Mouse (Mus musculus) Patski (cell line): Measurements from ENCODE around the gene Lmnb2. TPM values are rescaled to one million over a fixed set of nuclear protein-coding genes. Genes with fewer than 3 reads are reported as not detected.
A peak's percentile ranks its signal among the peaks of the same experiment; 100 is the strongest.

ENCODE experiments used
- ATAC-seq: fragments of 100-300 bp; one replicate; pipeline ENCODE4 v1.8.0; 2021
- CTCF ChIA-PET: fragments of 350-600 bp; sonication (Branson Sonifier 250); formaldehyde crosslinking; loops from one replicate; lab custom pipeline; 2022; ENCODE audit warnings: inconsistent platforms; lab: Charles Lee
- POLR2A ChIA-PET: fragments of 350-600 bp; sonication (Branson Sonifier 250); formaldehyde crosslinking; loops from one replicate; lab custom pipeline; 2022; ENCODE audit warnings: antibody characterized with exemption, inconsistent platforms; lab: Charles Lee
- DNase-seq: peaks from one replicate; pipeline ENCODE4 v3.0.0-alpha.2; 2011; ENCODE audit warnings: low read depth, low spot score
- H3K27me3 ChIP-seq: fragments of 371-371 bp; one replicate; pipeline ENCODE4 v1.5.1; 2021
- CTCF ChIP-seq: fragments of 100-300 bp; IDR thresholded peaks from one replicate; pipeline ENCODE4 v1.5.1; 2021
- in situ Hi-C: fragments of 300-500 bp; cut with MboI; formaldehyde crosslinking; loops from 3 replicates; pipeline ENCODE4 v1.11.1; 2018; ENCODE audit warnings: low pct_unique_long_range_greater_than_20kb, mixed read lengths
- polyA plus RNA-seq: library from polyadenylated mRNA; unstranded; gene quantifications from one replicate; pipeline ENCODE4 v1.2.3, GENCODE M21; 2021

Gene Lmnb2
- polyA plus RNA-seq, 1 experiment from 2014 or later: 24.7 TPM

DNA sequence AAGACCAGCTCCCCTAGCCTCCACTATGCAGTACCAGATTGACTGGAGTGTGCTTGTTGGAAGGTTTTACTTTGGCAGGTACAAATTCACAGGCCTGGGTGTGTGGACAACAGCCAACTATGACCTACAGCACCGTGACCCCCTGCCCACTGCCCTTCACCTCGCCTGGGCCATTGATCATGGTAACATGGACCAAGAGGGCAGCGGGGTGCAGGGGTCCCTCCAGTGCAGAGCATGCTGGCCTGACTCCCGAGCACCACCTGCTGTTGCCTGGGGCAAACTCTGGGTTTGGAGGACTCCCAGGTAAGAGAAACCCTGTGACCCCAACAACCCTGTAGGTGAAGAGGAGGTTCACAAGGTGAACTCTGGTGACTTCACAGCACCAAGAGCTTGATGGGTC lies 39.7 kb upstream of the Lmnb2 start:
- no peaks in the 10 kb centered on the region for H3K27me3 ChIP-seq
- in situ Hi-C loops: no loop called here
- no peak for TF ChIP-seq CTCF
- ChIA-PET CTCF (interaction anchor here (0.9 to 1.3 kb wide), 2 partner anchors 23 to 28 kb away, joined by 3 to 4 read pairs; no protein-coding TSS in a partner anchor), POLR2A (interaction anchor here (5.7 kb wide), 1 partner anchor 26 kb away, joined by 55 read pairs; the partner anchor contains the start of gene Gadd45b)
- no peak for DNase-seq
- no peak for ATAC-seq

DNA sequence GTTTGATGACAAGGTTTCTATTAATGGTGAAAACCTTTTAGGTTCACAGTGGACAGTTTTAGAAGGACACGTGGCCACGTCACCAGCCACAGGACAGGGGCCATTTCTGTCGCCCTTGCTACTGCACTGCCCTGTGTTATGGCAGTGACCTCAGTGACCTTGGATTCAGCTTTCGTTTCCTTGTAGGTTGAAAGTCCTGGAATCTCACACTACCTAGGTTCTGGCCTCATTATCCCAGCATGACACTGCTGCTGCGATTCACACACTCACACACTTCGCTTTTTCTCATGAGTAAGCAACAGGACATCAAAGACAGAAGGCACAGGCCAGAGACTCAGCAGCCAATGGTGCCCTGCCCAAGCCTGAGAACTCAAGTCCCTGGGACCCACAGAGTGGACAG lies 38.9 kb upstream of the Lmnb2 start:
- POLR2A ChIA-PET: interaction anchor here (5.7 kb wide), 1 partner anchor 25 kb away, joined by 55 read pairs; the partner anchor contains the start of gene Gadd45b
- no peak for DNase-seq
- no peaks in the 10 kb centered on the region for H3K27me3 ChIP-seq
- TF ChIP-seq CTCF: no peak
- ATAC-seq: no peak
- CTCF ChIA-PET: interaction anchor here (1.3 to 2.3 kb wide), 3 partner anchors 27 to 34 kb away, joined by 3 to 11 read pairs (median 4); no protein-coding TSS in a partner anchor
- in situ Hi-C loops: no loop called here

DNA sequence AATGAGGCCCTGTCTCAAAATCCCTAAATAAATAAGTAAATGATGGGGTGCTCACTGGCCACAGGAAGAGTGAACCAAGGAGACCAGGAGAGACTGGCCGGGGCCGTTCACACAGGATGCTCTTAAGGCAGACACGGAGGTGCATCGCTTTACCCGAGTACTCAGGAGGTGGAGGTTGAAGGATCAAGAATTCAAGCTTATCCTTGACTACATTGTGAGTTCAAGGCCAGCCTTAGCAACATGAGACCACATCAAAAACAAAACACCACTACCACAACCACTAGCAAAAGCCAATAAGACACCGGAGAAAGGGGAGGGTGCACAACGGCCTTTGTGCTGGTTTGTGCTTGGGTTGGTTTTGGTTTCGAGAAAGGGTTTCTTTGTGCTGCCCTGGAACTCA lies 38.3 kb upstream of the Lmnb2 start:
- no peaks in the 10 kb centered on the region for H3K27me3 ChIP-seq
- ATAC-seq: no peak
- no peak for DNase-seq
- no peak for TF ChIP-seq CTCF
- CTCF ChIA-PET: interaction anchor here (0.9 to 3.0 kb wide), 8 partner anchors 15 to 35 kb away, joined by 3 to 18 read pairs (median 6); no protein-coding TSS in a partner anchor
- in situ Hi-C loops: no loop called here
- POLR2A ChIA-PET: interaction anchor here (2.1 to 5.7 kb wide), 2 partner anchors 13 to 24 kb away, joined by 6 to 55 read pairs; partner anchors contain the start of gene Gadd45b

DNA sequence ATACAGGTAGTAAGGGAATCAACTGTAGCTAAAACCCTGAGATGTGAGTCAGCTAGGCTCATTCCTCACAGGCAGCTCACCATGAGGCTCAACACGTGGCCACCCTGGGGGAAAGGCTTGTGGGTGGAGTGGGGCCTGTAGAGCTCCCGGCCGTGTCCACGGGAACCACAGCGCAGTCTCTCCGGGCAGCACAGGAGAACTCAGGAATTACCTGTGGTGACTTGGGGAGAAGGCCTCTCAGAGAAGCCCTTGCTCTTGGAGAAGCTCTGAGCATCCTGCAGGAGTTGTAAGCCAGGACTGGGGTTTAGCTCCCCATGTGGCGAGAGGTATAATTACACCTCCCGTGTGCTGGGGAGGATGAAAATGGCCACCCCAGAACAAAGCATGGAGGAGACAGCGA lies 37.5 kb upstream of the Lmnb2 start:
- H3K27me3 ChIP-seq: no peaks in the 10 kb centered on the region
- peak; percentile 86 for ATAC-seq
- ChIA-PET CTCF (interaction anchor here (0.8 to 3.0 kb wide), 18 partner anchors 9 to 39 kb away, joined by 3 to 18 read pairs (median 4); partner anchors contain the start of gene Gadd45b), POLR2A (interaction anchor here (2.1 to 5.7 kb wide), 2 partner anchors 12 to 24 kb away, joined by 6 to 55 read pairs; partner anchors contain the start of gene Gadd45b)
- DNase-seq: no peak
- in situ Hi-C loops: no loop called here
- no peak for TF ChIP-seq CTCF

DNA sequence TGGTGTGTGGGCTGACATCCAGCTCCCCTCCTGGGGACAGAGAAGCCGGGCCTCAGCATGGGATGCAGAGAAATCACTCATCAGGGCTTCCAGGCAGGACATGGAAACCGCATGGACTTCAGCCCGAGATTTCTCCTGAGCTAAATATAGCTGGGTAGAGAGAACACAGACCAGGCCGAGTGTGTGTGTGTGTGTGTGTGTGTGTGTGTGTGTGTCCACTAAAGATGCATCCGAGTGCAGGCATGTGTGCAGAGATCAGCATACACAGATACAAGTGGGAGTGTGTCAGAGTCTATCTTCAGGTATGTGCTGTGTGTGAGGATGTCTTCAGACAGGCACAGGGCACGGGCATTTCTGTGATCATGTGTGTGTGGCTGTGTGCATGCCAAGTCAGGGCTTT lies 36.8 kb upstream of the Lmnb2 start:
- TF ChIP-seq CTCF: no peak
- H3K27me3 ChIP-seq: no peaks in the 10 kb centered on the region
- in situ Hi-C loops: no loop called here
- ChIA-PET POLR2A (interaction anchor here (1.0 to 5.7 kb wide), 3 partner anchors 11 to 38 kb away, joined by 3 to 55 read pairs (median 6); partner anchors contain the start of gene Gadd45b), CTCF (interaction anchor here (0.8 to 3.0 kb wide), 17 partner anchors 8 to 40 kb away, joined by 3 to 18 read pairs (median 4); partner anchors contain the start of gene Gadd45b)
- DNase-seq (no peak), ATAC-seq (peak; percentile 24)

DNA sequence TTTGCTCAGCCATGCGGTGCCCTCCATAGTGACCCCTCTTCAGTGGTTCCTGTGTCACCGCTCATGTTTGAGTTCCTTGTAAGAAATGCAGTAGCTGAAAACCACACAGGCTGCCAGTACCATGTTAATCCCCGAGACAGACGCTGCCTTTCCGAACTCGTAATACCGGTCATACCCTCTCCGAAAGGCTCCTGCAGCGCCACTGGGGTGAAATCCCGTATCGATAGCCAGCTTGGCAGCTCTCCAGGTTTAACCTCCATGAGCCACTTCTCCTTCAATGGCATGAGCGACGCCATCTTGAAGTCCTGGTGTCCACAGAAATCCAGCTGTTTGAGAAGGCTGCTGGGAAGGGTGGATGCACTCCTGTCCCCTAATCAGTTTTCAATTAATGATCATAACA lies 36.4 kb upstream of the Lmnb2 start:
- H3K27me3 ChIP-seq: no peaks in the 10 kb centered on the region
- ATAC-seq (no peak), DNase-seq (no peak)
- ChIA-PET CTCF (interaction anchor here (0.8 to 3.0 kb wide), 10 partner anchors 9 to 40 kb away, joined by 3 to 18 read pairs (median 4); partner anchors contain the start of gene Gadd45b), POLR2A (interaction anchor here (0.9 to 5.7 kb wide), 4 partner anchors 11 to 38 kb away, joined by 3 to 55 read pairs (median 5); partner anchors contain the start of gene Gadd45b)
- TF ChIP-seq CTCF: no peak
- in situ Hi-C loops: no loop called here

DNA sequence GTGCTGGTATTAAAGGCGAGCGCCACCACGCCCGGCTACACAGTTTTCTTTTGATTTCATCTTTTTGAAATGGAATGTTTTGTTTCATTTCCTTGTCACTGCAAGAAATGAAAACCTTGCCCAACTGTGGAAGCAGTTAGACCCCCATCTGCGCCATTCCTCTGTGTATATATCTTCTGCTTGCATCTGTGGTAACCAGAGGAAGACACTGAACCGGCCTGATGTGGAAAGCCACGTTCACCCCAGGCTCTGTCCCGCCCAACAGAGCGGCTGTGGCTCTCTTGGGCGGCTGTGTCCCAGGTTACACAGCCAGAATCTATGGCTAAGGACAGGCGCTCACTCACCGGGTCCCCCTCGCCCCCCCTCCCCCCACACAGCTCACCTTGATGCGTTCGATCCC lies 34.4 kb upstream of the Lmnb2 start:
- POLR2A ChIA-PET: interaction anchor here (5.7 kb wide), 1 partner anchor 21 kb away, joined by 55 read pairs; the partner anchor contains the start of gene Gadd45b
- no peak for TF ChIP-seq CTCF
- CTCF ChIA-PET: no interaction called here
- ATAC-seq (no peak), DNase-seq (no peak)
- H3K27me3 ChIP-seq: no peaks in the 10 kb centered on the region
- in situ Hi-C loops: no loop called here

DNA sequence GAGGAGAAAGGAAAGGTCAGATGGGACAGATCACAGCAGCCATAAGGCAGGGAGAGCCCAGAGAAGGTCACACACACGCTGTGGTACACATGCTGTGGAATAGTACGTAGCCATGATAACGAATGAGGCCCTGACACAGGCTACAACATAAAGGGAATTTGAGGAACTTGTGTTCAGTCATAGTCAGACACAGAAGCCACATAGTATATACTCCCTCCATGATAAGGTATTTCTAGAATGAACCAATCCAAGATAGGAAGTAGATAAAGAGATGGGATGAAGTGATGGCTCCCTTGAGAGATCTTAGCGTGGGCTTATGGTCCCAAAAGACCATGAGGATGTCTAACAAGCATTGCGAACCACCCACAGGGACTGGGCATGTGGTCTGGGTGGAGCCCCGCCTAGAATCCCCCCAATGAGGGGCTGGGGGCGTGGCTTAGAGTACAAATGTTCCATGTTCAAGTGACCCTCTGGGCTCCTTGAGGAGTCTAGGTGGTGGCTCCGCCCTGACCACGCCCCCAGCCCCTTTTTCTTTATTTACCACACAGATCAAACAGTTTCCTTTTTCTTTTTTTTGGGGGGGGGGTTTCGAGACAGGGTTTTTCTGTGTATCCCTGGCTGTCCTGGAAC lies 33.8 kb upstream of the Lmnb2 start:
- no peaks in the 10 kb centered on the region for H3K27me3 ChIP-seq
- no peak for TF ChIP-seq CTCF
- ChIA-PET CTCF (no interaction called here), POLR2A (no interaction called here)
- ATAC-seq (no peak), DNase-seq (no peak)
- in situ Hi-C loops: no loop called here

DNA sequence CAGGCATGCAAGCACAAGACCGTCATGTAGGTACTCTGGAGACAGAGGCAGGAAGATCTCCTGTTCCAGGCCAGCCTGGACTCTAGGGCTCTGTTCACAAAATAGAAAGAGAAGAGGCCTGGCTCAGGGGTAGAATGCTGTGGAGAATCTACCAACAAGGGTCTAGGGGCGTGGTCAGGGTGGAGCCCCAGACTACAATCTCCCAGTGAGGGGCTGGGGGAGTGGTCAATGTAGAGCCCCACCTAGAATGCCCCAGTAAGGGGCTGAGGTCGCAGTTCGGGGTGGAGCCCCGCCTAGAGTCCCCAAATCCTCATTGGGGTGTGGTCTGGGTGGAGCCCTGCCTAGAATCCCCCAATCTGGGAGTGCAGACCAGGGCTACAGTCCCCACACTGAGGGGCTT lies 32.3 kb upstream of the Lmnb2 start:
- in situ Hi-C loops: no loop called here
- ATAC-seq: no peak
- TF ChIP-seq CTCF: no peak
- ChIA-PET POLR2A (interaction anchor here (1.9 kb wide), 1 partner anchor 20 kb away, joined by 6 read pairs; the partner anchor contains the start of gene Gadd45b), CTCF (interaction anchor here (0.8 to 1.2 kb wide), 2 partner anchors 9 to 20 kb away, joined by 3 read pairs; no protein-coding TSS in a partner anchor)
- no peak for DNase-seq
- no peaks in the 10 kb centered on the region for H3K27me3 ChIP-seq

DNA sequence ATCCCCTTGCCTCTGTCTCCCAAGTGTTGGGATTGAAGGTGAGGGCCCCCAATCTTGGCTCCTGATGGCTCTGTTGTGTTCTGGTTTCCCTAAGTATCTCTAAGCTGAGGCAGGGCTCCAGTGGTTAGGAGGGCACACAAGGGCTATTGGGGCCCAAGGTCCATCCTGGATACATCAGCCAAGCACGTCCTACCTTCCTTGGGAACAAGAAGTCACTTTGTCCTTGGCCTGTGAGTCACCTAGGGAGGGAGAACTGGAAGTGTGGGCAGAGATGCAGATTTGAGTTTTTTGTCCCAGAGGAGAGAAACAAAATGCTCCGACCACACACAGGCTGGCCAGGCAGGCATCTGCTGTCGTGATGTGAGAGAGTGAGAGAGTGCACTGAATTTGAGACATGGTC lies 31.0 kb upstream of the Lmnb2 start:
- in situ Hi-C loops: no loop called here
- no peak for TF ChIP-seq CTCF

More for the DNA sequence above, 31.0 kb upstream of the Lmnb2 start:
- no peaks in the 10 kb centered on the region for H3K27me3 ChIP-seq
- ATAC-seq (no peak), DNase-seq (no peak)
- ChIA-PET POLR2A (interaction anchor here (1.9 kb wide), 1 partner anchor 18 kb away, joined by 6 read pairs; the partner anchor contains the start of gene Gadd45b), CTCF (interaction anchor here (1.2 kb wide), 1 partner anchor 10 kb away, joined by 3 read pairs; no protein-coding TSS in a partner anchor)
